Mouse (Mus musculus) forebrain, postnatal 0 days (tissue): Measurements from ENCODE around the gene Jup. TPM values are rescaled to one million over a fixed set of nuclear protein-coding genes. Genes with fewer than 3 reads are reported as not detected.
"Not testable (repeated sequence)": the region's sequence is repeated elsewhere in the genome, so short reads cannot be mapped to it uniquely, and the experiment has no call there.

Experiments
- ATAC-seq: fragments of 200-750 bp; cut with Nextera tagmentation; 2 replicates; pipeline ENCODE4 v1.8.0; 2017; ENCODE audit warnings: mild to moderate bottlenecking, moderate library complexity
- DNase-seq: peaks from one replicate; pipeline ENCODE4 v3.0.0-alpha.2; 2015
- H3K27ac ChIP-seq: fragments of 300-500 bp; sonication (generic); 2 replicates; pipeline ENCODE4 v1.5.1; 2014; ENCODE audit warnings: low read depth, mild to moderate bottlenecking, antibody characterized with exemption, low read length, moderate library complexity, mixed read lengths
- H3K27me3 ChIP-seq: fragments of 300-500 bp; sonication (generic); 2 replicates; pipeline ENCODE4 v1.6.1; 2014; ENCODE audit warnings: mild to moderate bottlenecking, low read length, mixed read lengths; ENCODE audit not compliant: insufficient read depth
- H3K36me3 ChIP-seq: fragments of 300-500 bp; sonication (generic); 2 replicates; pipeline ENCODE4 v1.6.1; 2014; ENCODE audit warnings: mild to moderate bottlenecking, moderate library complexity; ENCODE audit not compliant: insufficient read depth
- H3K4me1 ChIP-seq: fragments of 300-500 bp; sonication (generic); 2 replicates; pipeline ENCODE4 v1.6.1; 2014; ENCODE audit warnings: antibody characterized with exemption; ENCODE audit not compliant: insufficient read depth
- H3K4me2 ChIP-seq: fragments of 300-500 bp; sonication (generic); 2 replicates; pipeline ENCODE4 v1.6.1; 2014; ENCODE audit warnings: low read depth, mild to moderate bottlenecking, moderate library complexity
- H3K4me3 ChIP-seq: fragments of 300-500 bp; sonication (generic); 2 replicates; pipeline ENCODE4 v1.5.1; 2014; ENCODE audit warnings: low read depth, low read length, mixed read lengths
- H3K9ac ChIP-seq: fragments of 300-500 bp; sonication (generic); 2 replicates; pipeline ENCODE4 v1.6.1; 2014; ENCODE audit warnings: mild to moderate bottlenecking
- H3K9me3 ChIP-seq: fragments of 300-500 bp; sonication (generic); 2 replicates; pipeline ENCODE4 v1.6.1; 2016; ENCODE audit warnings: low read length
- CTCF ChIP-seq: sonication (generic); IDR thresholded peaks from 2 replicates; pipeline ENCODE4 v1.5.1; 2016; ENCODE audit warnings: antibody characterized with exemption, control low read depth, low read depth
- WGBS: fragments of 180-500 bp; shearing (Covaris S2); extraction: QIAGEN DNeasy Blood & Tissue Kit; methylation state at CpG from one replicate; pipeline ENCODE4 v1.1.7; 2014; 5-methylcytosine and 5-hydroxymethylcytosine counted together
- polyA plus RNA-seq: library from polyadenylated mRNA; unstranded; fragments of >200 nt; fragmentation: Nextera tagmentation; extraction: Ambion mirVana; gene quantifications from 2 replicates; pipeline ENCODE4 v1.2.1, GENCODE M21; 2015
- total RNA-seq: library from RNA; depleted of rRNA; stranded (reverse); fragments of >200 nt; gene quantifications from 2 replicates; pipeline ENCODE4 v1.2.3, GENCODE M21; 2014

Gene Jup
- total and polyA plus RNA-seq, 2 experiments from 2014 or later = 67.0 to 106 TPM

DNA sequence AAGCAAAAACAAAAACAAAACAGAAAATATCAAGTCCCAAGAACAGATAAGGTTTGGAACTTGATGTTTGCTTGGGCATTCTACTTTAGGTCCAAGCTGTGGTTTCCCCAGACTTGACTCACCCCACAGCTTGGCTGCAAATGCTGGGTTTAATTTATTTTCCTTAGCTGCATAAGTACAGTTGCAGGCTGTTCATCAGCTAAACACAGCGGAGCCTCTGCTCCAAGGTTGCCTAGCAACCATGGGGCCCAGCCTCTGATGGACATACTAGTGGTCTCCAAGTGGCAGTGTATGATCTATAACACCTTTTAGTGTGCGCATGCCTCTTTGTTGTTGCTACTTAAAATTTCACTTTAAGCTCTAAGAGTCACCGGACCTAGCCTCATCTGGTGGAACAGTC is 61.8 kb downstream of the Jup start:
- H3K4me1 ChIP-seq = peaks cover 12% of the 10 kb centered on the region; the same call in 1 of the 2 replicates
- no peak overlapping the region for H3K9ac ChIP-seq
- no peaks in the 10 kb centered on the region for H3K27me3 ChIP-seq
- no peaks in the 10 kb centered on the region for H3K9me3 ChIP-seq
- H3K36me3 ChIP-seq = no peaks in the 10 kb centered on the region
- DNase-seq = peak; percentile 53
- H3K4me2 ChIP-seq = no peak overlapping the region
- TF ChIP-seq CTCF = no peak
- no peak overlapping the region for H3K27ac ChIP-seq
- no peak overlapping the region for H3K4me3 ChIP-seq
- 37% methylated on average over 3 of the region's 3 CpGs for WGBS
- ATAC-seq = no peak

DNA sequence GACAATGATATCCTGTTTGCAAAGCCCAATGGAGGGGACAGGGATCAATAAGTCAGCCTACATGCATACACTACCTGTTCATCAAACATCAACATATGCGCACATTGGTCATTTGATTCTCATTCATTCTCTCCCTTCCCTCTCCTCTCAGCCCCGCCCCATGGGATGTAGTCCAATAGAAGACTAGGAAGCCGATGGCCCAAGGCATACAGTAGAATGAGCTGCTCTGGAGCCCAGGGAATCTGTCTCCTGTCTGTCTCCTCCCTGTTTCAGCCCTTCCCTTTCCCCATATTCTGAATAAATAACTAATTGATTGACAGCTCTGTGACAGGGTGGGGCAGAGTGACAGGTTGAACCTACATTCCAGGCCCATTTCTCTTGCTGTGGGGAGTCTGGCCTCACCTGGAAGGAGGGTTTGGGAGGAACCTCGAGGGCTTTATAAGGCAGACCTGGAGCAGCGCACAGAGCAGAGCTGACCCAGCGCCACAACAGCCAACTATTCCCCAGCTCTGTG is 63.6 kb downstream of the Jup start, which contains the start of gene Gast:
TSS of gene Gast (plus strand) at position 464 of the 514 bp plus-strand sequence.
- H3K9ac ChIP-seq = no peak within 1 kb of the TSS

DNA sequence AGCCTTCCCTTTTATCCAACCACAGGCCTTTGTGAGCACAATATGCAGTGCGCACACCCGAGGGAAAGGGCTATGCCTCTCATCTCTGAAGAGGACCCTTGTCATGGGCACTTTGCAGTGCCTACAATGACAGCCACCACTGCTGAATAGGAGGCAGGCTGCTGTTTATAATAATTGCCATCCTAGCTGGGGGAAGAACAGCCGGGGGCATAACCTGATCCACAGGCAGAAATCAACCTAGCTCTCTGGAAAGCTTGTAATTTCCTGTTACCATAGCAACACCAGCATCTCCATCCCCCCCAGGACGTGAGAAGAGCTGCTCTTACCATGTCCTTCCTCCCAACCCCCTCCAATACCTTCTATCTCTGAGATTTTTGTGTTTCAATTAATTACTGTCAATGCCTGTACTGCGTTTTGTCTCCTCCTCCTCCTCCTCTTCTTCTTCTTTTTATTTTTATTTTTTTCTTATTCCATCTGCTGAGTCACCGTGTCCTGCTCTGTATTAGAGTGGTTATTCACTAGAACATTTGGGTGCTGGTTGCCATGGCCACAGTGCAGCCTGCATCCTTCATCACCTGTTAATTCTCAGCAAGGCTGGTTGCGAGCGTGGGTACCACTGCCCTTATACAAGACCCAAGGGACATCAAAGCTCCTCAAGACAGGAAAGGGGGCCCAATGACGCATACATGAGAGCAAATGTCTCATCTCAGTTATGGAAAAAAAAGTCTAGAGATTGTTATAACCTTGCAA is 64.6 kb downstream of the Jup start:
- Histone ChIP-seq H3K9me3 (no peaks in the 10 kb centered on the region), H3K9ac (no peak overlapping the region), H3K4me2 (0 out of 2 replicates have a peak overlapping the region, but pooled peaks have one; percentile 5), H3K4me3 (no peak overlapping the region), H3K27ac (peak overlapping the region; percentile 87), H3K27me3 (no peaks in the 10 kb centered on the region), H3K36me3 (no peaks in the 10 kb centered on the region), H3K4me1 (peaks cover 12% of the 10 kb centered on the region; the same call in 1 of the 2 replicates)
- DNase-seq = peak; percentile 80
- 39% methylated on average over 9 of the region's 9 CpGs for WGBS
- ATAC-seq = peak; percentile 86
- TF ChIP-seq CTCF = no peak

More for the DNA sequence above, 63.6 kb downstream of the Jup start, which contains the start of gene Gast:
- 72% methylated on average over 6 of the region's 6 CpGs for WGBS
- no peaks in the 10 kb centered on the region for H3K27me3 ChIP-seq
- peaks cover 12% of the 10 kb centered on the region; the same call in 1 of the 2 replicates for H3K4me1 ChIP-seq
- no peak within 1 kb of the TSS for H3K4me2 ChIP-seq
- H3K27ac ChIP-seq = peak within 1 kb of the TSS; percentile 87
- no peaks in the 10 kb centered on the region for H3K36me3 ChIP-seq
- TF ChIP-seq CTCF = no peak
- H3K9me3 ChIP-seq = no peaks in the 10 kb centered on the region
- no peak for ATAC-seq
- no peak within 1 kb of the TSS for H3K4me3 ChIP-seq
- DNase-seq = no peak

DNA sequence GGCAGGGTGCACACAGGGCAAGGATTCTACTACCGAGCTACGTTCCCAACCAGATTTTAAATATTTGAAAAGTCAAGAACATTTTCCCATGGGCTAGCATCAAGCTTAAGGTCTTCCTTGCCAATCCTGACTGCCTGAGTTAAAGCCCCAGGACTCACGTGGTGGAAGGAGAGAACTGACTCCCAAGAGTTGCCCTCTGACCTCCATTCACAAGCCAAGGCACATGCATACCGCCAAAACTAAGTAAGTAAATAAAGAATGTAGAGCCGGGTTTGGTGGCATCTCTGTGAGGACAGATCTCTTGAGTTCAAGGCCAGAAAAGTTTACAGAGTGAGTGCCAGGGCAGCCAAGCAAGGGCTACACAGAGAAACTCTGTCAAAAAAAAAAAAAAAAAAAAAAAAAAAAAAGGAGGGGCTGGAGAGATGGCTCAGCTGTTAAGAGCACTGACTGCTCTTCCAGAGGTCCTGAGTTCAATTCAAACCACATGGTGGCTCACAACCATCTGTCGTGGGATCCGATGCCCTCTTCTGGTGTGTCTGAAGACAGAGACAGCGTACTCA is 66.7 kb downstream of the Jup start:
- not testable (repeated sequence) for H3K4me3 ChIP-seq, ATAC-seq, H3K9me3 ChIP-seq, H3K27ac ChIP-seq, H3K9ac ChIP-seq, DNase-seq, H3K4me2 ChIP-seq, H3K36me3 ChIP-seq, H3K27me3 ChIP-seq
- peaks cover 12% of the 10 kb centered on the region; the same call in 1 of the 2 replicates for H3K4me1 ChIP-seq
- 61% methylated on average over 8 of the region's 8 CpGs for WGBS

DNA sequence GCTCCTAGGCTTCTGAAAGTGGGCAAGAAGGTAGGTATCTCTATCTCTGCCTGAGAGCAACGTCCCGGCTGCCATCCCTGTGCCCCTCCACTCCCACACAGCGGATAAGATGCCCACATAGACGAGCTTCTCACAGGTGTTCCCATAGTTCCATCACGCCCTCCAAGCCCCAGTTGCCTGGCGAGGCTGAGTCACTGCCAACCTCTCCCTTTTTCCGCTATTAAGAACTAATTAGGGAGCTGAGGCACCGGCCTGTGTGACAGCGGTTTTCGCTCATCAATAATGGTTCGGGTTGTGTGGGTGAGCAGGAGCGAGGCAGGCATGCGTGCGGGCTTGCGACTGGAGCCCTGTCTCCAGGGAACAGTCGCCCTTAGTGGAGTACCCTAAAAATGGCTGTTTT is 67.3 kb downstream of the Jup start:
- no peak overlapping the region for H3K9ac ChIP-seq
- no peak for ATAC-seq
- WGBS = 24% methylated on average over 16 of the region's 16 CpGs

DNA sequence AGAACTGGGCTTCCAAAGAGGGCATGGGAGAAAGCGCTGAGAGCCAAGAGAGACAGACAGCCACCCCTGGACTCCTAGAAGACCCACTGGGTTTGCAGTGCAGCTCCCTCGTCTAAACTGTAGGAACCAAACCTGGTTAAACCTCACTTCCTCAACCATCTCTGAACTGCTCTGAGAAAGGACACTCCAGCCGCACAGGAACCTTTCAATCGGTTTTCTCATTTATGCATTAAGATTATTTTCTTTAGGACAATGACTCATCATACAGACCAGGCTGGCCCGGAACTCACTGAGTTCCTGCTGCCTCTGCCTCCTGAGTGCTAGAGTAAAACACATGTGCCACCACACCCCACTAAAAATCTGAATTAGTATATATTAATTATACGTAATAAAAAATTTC is 69.8 kb downstream of the Jup start:
- no peak for DNase-seq
- Histone ChIP-seq H3K9me3 (no peaks in the 10 kb centered on the region), H3K27ac (0 out of 2 replicates have a peak overlapping the region, but pooled peaks have one; percentile 15), H3K4me3 (no peak overlapping the region), H3K4me1 (peaks cover 7% of the 10 kb centered on the region; the same call in 1 of the 2 replicates), H3K36me3 (0 out of 2 replicates have a peak, but pooled peaks cover under 1% of the 10 kb centered on the region), H3K4me2 (no peak overlapping the region), H3K9ac (no peak overlapping the region), H3K27me3 (no peaks in the 10 kb centered on the region)
- TF ChIP-seq CTCF = no peak
- WGBS = 84% methylated on average over 6 of the region's 6 CpGs
- no peak for ATAC-seq

More for the DNA sequence above, 67.3 kb downstream of the Jup start:
- no peaks in the 10 kb centered on the region for H3K9me3 ChIP-seq
- no peak for DNase-seq
- no peaks in the 10 kb centered on the region for H3K36me3 ChIP-seq
- no peaks in the 10 kb centered on the region for H3K27me3 ChIP-seq
- H3K4me3 ChIP-seq = no peak overlapping the region
- no peak overlapping the region for H3K4me2 ChIP-seq
- peaks cover 12% of the 10 kb centered on the region; the same call in 1 of the 2 replicates for H3K4me1 ChIP-seq
- no peak overlapping the region for H3K27ac ChIP-seq
- TF ChIP-seq CTCF = no peak

DNA sequence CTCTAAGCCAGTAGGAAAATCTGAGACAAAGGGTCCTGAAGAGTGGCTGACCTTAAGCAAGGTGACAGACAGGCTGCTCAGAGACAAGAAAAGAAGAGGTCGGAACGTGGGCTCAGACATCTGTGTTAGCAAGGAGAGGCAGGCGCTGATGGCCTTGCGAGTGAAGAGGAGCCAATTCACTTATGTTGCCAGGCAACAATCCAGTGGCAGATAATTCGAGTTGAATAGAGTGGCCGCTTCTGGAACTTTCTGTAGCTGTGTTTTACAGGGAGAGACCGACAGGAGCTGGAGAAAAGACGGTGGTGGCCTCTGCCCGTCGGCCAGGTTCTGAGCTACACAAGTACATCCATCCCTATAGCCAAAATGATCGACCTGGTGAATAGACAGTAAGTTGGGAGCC is 70.2 kb downstream of the Jup start:
- ATAC-seq (no peak), DNase-seq (no peak)
- whole genome bisulfite sequencing = 58% methylated on average over 11 of the region's 11 CpGs
- no peak overlapping the region for H3K9ac ChIP-seq
- H3K4me3 ChIP-seq = no peak overlapping the region
- no peak overlapping the region for H3K4me2 ChIP-seq
- no peaks in the 10 kb centered on the region for H3K9me3 ChIP-seq
- 0 out of 2 replicates have a peak overlapping the region, but pooled peaks have one; percentile 15 for H3K27ac ChIP-seq
- H3K36me3 ChIP-seq = peaks cover 5% of the 10 kb centered on the region; the same call in 1 of the 2 replicates
- H3K4me1 ChIP-seq = peaks cover 2% of the 10 kb centered on the region; the same call in 1 of the 2 replicates
- TF ChIP-seq CTCF = no peak
- H3K27me3 ChIP-seq = no peaks in the 10 kb centered on the region
